Mouse (Mus musculus): ENCODE measurements around the gene Dennd1b.

DNA sequence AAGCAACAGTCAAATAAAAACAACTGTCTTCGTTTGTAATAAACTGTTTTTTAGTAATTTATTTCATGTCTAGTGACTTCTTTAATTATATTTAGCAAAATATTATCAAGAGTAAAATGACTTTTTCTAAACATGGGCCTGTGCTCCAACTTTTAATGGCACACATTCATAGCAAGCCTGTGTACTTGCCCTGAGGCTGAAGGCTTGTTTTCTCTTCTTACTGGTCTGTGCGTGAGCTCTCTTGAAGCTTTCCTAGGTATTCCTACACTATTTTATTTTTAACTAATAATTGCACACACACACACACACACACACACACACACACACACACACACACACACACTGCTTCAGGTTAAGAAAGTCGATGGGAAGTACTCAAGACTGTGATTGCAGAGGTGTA, 75.4 kb downstream of the Dennd1b start:
- TF ChIP-seq CTCF (IDR thresholded peaks at IDR 0.05; ENCODE audit: control insufficient read depth, insufficient read depth, insufficient read length) (no peak), MYOG (IDR thresholded peaks at IDR 0.05; ENCODE audit: control insufficient read depth, extremely low read depth, insufficient read length) (no peak), MYOD1 (IDR thresholded peaks at IDR 0.05; ENCODE audit: control insufficient read depth, insufficient read length, low read depth) (no peak), USF1 (IDR thresholded peaks at IDR 0.05; ENCODE audit: low read depth) (no peak), CEBPB (IDR thresholded peaks at IDR 0.05; ENCODE audit: low read depth) (no peak)
